In genomic region chr11:53874706-53875105, GRCm38 (mm10) we compare ENCODE assay signal across 8 mouse cellular contexts. TPM values are rescaled to one million over a fixed set of nuclear protein-coding genes. Genes with fewer than 3 reads are reported as not detected.
A peak's percentile ranks its signal among the peaks of the same experiment; 100 is the strongest.
DNase-seq lines count a peak whose midpoint lies in the region; ATAC-seq and TF ChIP-seq lines count a peak whose summit lies in the region.

No protein-coding gene starts in this region.

- no peaks in the 10 kb centered on the region for H3K36me3 ChIP-seq in lung, postnatal 0 days (ENCODE audit: insufficient read depth, low read length)
- no peaks in the 10 kb centered on the region for H3K36me3 ChIP-seq in intestine, embryonic 15.5 days
- H3K36me3 ChIP-seq in limb, embryonic 10.5 days = 0 out of 2 replicates have a peak, but pooled peaks cover 2% of the 10 kb centered on the region

- DNase-seq in heart, adult 11 months = peak; percentile 86
- no peak for DNase-seq in heart, postnatal 10 days
- peak; percentile 20 for DNase-seq in lung, postnatal 0 days (ENCODE audit: low spot score)
- DNase-seq in lung, postnatal 25 days (ENCODE audit: low spot score) = no peak
- no peak for DNase-seq in embryo, embryonic 9.5 days (ENCODE audit: extremely low spot score)
- no peak for DNase-seq in limb, embryonic 10.5 days (ENCODE audit: low spot score)

- TF ChIP-seq EP300 in lung, postnatal 0 days (IDR thresholded peaks at IDR 0.05) = no peak

- ATAC-seq in lung, postnatal 0 days = no peak
- peak; percentile 71; the same call in 1 of the 2 replicates for ATAC-seq in intestine, embryonic 15.5 days
- no peak for ATAC-seq in activated CD4-positive, CD25-positive, alpha-beta regulatory T cell, adult 4 months

- H3K9ac ChIP-seq in lung, postnatal 0 days (replicated peaks; ENCODE audit: low read depth) = no peak overlapping the region
- H3K9ac ChIP-seq in intestine, embryonic 15.5 days = no peak overlapping the region

- H3K27me3 ChIP-seq in lung, postnatal 0 days (replicated peaks; ENCODE audit: insufficient read depth, low read length) = no peaks in the 10 kb centered on the region
- no peaks in the 10 kb centered on the region for H3K27me3 ChIP-seq in intestine, embryonic 15.5 days (replicated peaks)
- no peaks in the 10 kb centered on the region for H3K27me3 ChIP-seq in limb, embryonic 10.5 days (ENCODE audit: low read depth, poor library complexity, severe bottlenecking)

- peak; percentile 51 for TF ChIP-seq CTCF in lung, postnatal 0 days (IDR thresholded peaks at IDR 0.05)

- H3K9me3 ChIP-seq in lung, postnatal 0 days (ENCODE audit: low read length) = no peaks in the 10 kb centered on the region
- H3K9me3 ChIP-seq in intestine, embryonic 15.5 days = no peaks in the 10 kb centered on the region
- H3K9me3 ChIP-seq in limb, embryonic 10.5 days (replicated peaks) = no peaks in the 10 kb centered on the region

- H3K4me3 ChIP-seq in lung, postnatal 0 days (ENCODE audit: low read depth, low read length) = no peak overlapping the region
- H3K4me3 ChIP-seq in intestine, embryonic 15.5 days (replicated peaks) = no peak overlapping the region
- no peak overlapping the region for H3K4me3 ChIP-seq in limb, embryonic 10.5 days

- intact Hi-C loops in heart, postnatal 10 days (cut with DNase I) = no loop called here

- 69% methylated on average over 4 of the region's 4 CpGs for WGBS in lung, postnatal 0 days
- 62% methylated on average over 4 of the region's 4 CpGs for WGBS in intestine, embryonic 15.5 days
- 66% methylated on average over 4 of the region's 4 CpGs for WGBS in limb, embryonic 10.5 days

- H3K27ac ChIP-seq in lung, postnatal 0 days (ENCODE audit: low read length) = no peak overlapping the region
- H3K27ac ChIP-seq in intestine, embryonic 15.5 days = no peak overlapping the region
- H3K27ac ChIP-seq in limb, embryonic 10.5 days = no peak overlapping the region

- no peak overlapping the region for H3K4me2 ChIP-seq in lung, postnatal 0 days (replicated peaks; ENCODE audit: low read depth, low read length)
- no peak overlapping the region for H3K4me2 ChIP-seq in intestine, embryonic 15.5 days (replicated peaks)

- no peaks in the 10 kb centered on the region for H3K4me1 ChIP-seq in lung, postnatal 0 days (ENCODE audit: insufficient read depth, low read depth, low read length)
- H3K4me1 ChIP-seq in intestine, embryonic 15.5 days (replicated peaks) = 0 out of 2 replicates have a peak, but pooled peaks cover 2% of the 10 kb centered on the region
- no peaks in the 10 kb centered on the region for H3K4me1 ChIP-seq in limb, embryonic 10.5 days

RNA-seq across cellular contexts. Expression of gene Gm12216, which starts 15.7 kb away (rescaled TPM):
- 1 to 10 TPM; 1.9 to 2.0 TPM for total RNA-seq in heart, postnatal 10 days (2021)
- polyA plus RNA-seq in lung, postnatal 0 days (2015; fragmentation: Nextera tagmentation; extraction: Ambion mirVana) = 3.4 and 5.4 TPM in 2 replicates
- 1.2 and 1.7 TPM in 2 replicates for polyA plus RNA-seq in intestine, embryonic 15.5 days (2015; fragmentation: Nextera tagmentation; extraction: Ambion mirVana)
- polyA plus RNA-seq in activated CD4-positive, CD25-positive, alpha-beta regulatory T cell, adult 4 months (2017; shearing (Covaris generic)) = 10 to 100 TPM; 24.2 to 36.5 TPM
- polyA plus RNA-seq in limb, embryonic 10.5 days (2016; fragmentation: Nextera tagmentation; extraction: Ambion mirVana) = 0.41 TPM in 1 of 2 replicates, not detected in the other

RNA-seq across cellular contexts. Expression of gene Slc22a5, which starts 16.8 kb away (rescaled TPM):
- total RNA-seq in heart, postnatal 10 days (2021) = 10 to 100 TPM; 18.3 to 20.9 TPM
- 7.3 and 9.5 TPM in 2 replicates for polyA plus RNA-seq in lung, postnatal 0 days (2015; fragmentation: Nextera tagmentation; extraction: Ambion mirVana)
- 10.5 and 10.9 TPM in 2 replicates for polyA plus RNA-seq in intestine, embryonic 15.5 days (2015; fragmentation: Nextera tagmentation; extraction: Ambion mirVana)
- 10 to 100 TPM; 10.8 to 16.0 TPM for polyA plus RNA-seq in activated CD4-positive, CD25-positive, alpha-beta regulatory T cell, adult 4 months (2017; shearing (Covaris generic))
- 4.8 and 4.9 TPM in 2 replicates for polyA plus RNA-seq in limb, embryonic 10.5 days (2016; fragmentation: Nextera tagmentation; extraction: Ambion mirVana)

Comparison
In these comparisons a context has a peak if more than half of its experiments do, and no peak if none do; other contexts are left out.
1. DNase-seq: peak in heart, adult 11 months (single experiment) and lung, postnatal 0 days (single experiment); none in heart, postnatal 10 days (0 of 2), lung, postnatal 25 days (single experiment), embryo, embryonic 9.5 days (single experiment) and limb, embryonic 10.5 days (single experiment).